Mouse (Mus musculus) E14TG2a.4 (cell line): ENCODE measurements around the gene Ppp1r1b.

Source experiments
- H3K27me3 ChIP-seq: 2 replicates; pipeline ENCODE4 v1.6.1; 2014; ENCODE audit warnings: low read length, control low read depth; ENCODE audit not compliant: insufficient read depth
- H3K36me3 ChIP-seq: 2 replicates; pipeline ENCODE4 v1.6.1; 2014; ENCODE audit warnings: low read length, control low read depth; ENCODE audit not compliant: insufficient read depth
- H3K4me1 ChIP-seq: replicated peaks from 2 replicates; pipeline ENCODE4 v1.6.1; 2014; ENCODE audit warnings: low read depth, low read length, control low read depth
- H3K4me3 ChIP-seq: replicated peaks from 2 replicates; pipeline ENCODE4 v1.5.1; 2014; ENCODE audit warnings: mild to moderate bottlenecking, low read length
- H3K9me3 ChIP-seq: 2 replicates; pipeline ENCODE4 v1.6.1; 2014; ENCODE audit warnings: low read length, control low read depth
- CTCF ChIP-seq: conservative IDR thresholded peaks from 2 replicates; pipeline ENCODE4 v1.5.1; 2014; ENCODE audit warnings: low read length
- NANOG ChIP-seq: IDR thresholded peaks from 2 replicates; pipeline ENCODE4 v1.6.1; 2014; ENCODE audit warnings: borderline replicate concordance, low read length, mixed read lengths
- POU5F1 ChIP-seq: IDR thresholded peaks from 2 replicates; pipeline ENCODE4 v1.6.1; 2014; ENCODE audit warnings: low read length, borderline replicate concordance

The Ppp1r1b gene

GRCm38 (mm10) chr11:98358161-98359083, 10.2 kb downstream of the Ppp1r1b start, which contains the start of gene Stard3:
Gene Stard3, plus strand, starts transcription at chr11:98358368.
- H3K4me3 ChIP-seq: peak within 1 kb of the TSS; percentile 87
- TF ChIP-seq NANOG (no peak), CTCF (no peak), POU5F1 (no peak)
- H3K27me3 ChIP-seq: peaks cover 14% of the 10 kb centered on the region
- H3K36me3 ChIP-seq: peaks cover 8% of the 10 kb centered on the region; the same call in 1 of the 2 replicates
- H3K9me3 ChIP-seq: no peaks in the 10 kb centered on the region
- H3K4me1 ChIP-seq: peaks cover 77% of the 10 kb centered on the region

GRCm38 (mm10) chr11:98360866-98361521, 12.8 kb downstream of the Ppp1r1b start:
- Histone ChIP-seq H3K27me3 (no peaks in the 10 kb centered on the region), H3K36me3 (peaks cover 8% of the 10 kb centered on the region; the same call in 1 of the 2 replicates), H3K4me3 (no peak overlapping the region), H3K4me1 (peaks cover 58% of the 10 kb centered on the region), H3K9me3 (no peaks in the 10 kb centered on the region)
- TF ChIP-seq NANOG: no peak
- TF ChIP-seq CTCF: no peak
- TF ChIP-seq POU5F1: no peak

- no peaks in the 10 kb centered on the region for H3K9me3 ChIP-seq
- H3K4me3 ChIP-seq: no peak overlapping the region
- no peak for TF ChIP-seq NANOG
- TF ChIP-seq POU5F1: no peak
- no peak for TF ChIP-seq CTCF
- H3K27me3 ChIP-seq: no peaks in the 10 kb centered on the region
- H3K36me3 ChIP-seq: peaks cover 8% of the 10 kb centered on the region; the same call in 1 of the 2 replicates
- peaks cover 49% of the 10 kb centered on the region for H3K4me1 ChIP-seq
Measured at GRCm38 (mm10) chr11:98363817-98364216, 15.6 kb downstream of the Ppp1r1b start.

DNA sequence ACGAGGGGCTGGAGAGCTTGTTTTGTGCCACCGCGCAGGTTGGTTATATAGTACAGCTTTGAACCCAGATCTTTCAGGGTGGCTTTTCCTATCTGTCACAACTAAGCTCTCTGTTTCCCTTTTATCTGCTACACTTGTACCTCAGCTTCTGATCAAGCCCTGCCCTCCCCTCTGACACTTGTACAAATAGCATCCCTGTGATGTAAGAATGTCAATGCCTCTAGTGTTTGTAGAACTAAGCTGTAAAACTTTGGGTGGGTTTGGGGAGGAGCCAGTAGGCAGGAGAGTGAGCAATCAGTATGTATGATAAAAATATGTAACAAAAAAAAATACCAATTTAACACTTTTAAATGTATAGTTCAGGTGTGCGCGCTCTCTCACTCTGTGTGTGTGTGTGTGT, 16.2 kb downstream of the Ppp1r1b start:
- Histone ChIP-seq H3K36me3 (peaks cover 8% of the 10 kb centered on the region; the same call in 1 of the 2 replicates), H3K4me1 (peaks cover 49% of the 10 kb centered on the region), H3K27me3 (no peaks in the 10 kb centered on the region), H3K9me3 (no peaks in the 10 kb centered on the region), H3K4me3 (no peak overlapping the region)
- no peak for TF ChIP-seq CTCF
- TF ChIP-seq POU5F1: no peak
- no peak for TF ChIP-seq NANOG

DNA sequence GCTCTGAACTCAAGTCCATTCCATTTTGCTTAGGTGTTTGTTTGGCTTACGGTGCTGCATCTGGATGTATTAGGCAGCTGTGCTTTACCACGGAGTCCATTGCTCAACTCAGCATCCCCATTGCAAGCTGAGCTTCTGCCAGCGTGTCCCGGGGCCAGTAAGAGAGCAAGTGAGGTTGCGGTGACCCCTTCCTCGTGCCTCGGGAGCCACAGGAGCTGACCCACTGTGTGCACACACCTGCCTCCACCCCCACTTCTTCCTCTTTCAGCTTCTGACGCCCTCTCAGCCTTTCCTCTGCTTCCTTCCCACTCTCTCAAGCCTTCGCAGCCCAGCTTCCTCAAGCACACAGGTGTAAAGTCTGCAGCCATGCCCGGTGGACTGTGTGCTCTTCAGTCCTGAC, 18.1 kb downstream of the Ppp1r1b start:
- 0 out of 2 replicates have a peak overlapping the region, but pooled peaks have one; percentile 13 for H3K4me3 ChIP-seq
- no peaks in the 10 kb centered on the region; the same call in 1 of the 2 replicates for H3K36me3 ChIP-seq
- peaks cover 56% of the 10 kb centered on the region for H3K4me1 ChIP-seq
- H3K9me3 ChIP-seq: no peaks in the 10 kb centered on the region
- TF ChIP-seq CTCF (no peak), POU5F1 (no peak), NANOG (no peak)
- no peaks in the 10 kb centered on the region for H3K27me3 ChIP-seq

GRCm38 (mm10) chr11:98367171-98367862, 19.1 kb downstream of the Ppp1r1b start:
- no peaks in the 10 kb centered on the region for H3K27me3 ChIP-seq
- H3K9me3 ChIP-seq: no peaks in the 10 kb centered on the region
- TF ChIP-seq NANOG (no peak), CTCF (no peak), POU5F1 (no peak)
- no peaks in the 10 kb centered on the region; the same call in 1 of the 2 replicates for H3K36me3 ChIP-seq
- no peak overlapping the region for H3K4me3 ChIP-seq
- peaks cover 56% of the 10 kb centered on the region for H3K4me1 ChIP-seq

DNA sequence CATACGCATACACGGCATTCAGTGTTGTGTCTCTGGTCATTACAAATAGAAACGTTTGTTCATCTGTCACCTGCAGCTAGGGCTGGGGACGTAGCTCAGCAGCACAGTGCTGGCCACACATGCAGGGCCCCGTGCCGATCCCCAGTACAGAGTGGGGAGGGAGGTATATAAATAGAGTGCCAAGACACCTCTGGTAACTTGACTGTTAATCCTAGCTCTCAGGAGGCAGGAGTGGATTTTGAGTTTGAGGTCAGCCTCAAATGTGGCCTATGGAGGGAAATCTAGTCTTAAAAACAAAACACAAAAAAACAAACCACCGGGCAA, 19.6 kb downstream of the Ppp1r1b start:
- peaks cover 57% of the 10 kb centered on the region for H3K4me1 ChIP-seq
- no peak for TF ChIP-seq CTCF
- no peak for TF ChIP-seq POU5F1
- TF ChIP-seq NANOG: no peak
- H3K9me3 ChIP-seq: no peaks in the 10 kb centered on the region
- H3K4me3 ChIP-seq: no peak overlapping the region
- peaks cover 3% of the 10 kb centered on the region; the same call in 1 of the 2 replicates for H3K36me3 ChIP-seq
- no peaks in the 10 kb centered on the region for H3K27me3 ChIP-seq

DNA sequence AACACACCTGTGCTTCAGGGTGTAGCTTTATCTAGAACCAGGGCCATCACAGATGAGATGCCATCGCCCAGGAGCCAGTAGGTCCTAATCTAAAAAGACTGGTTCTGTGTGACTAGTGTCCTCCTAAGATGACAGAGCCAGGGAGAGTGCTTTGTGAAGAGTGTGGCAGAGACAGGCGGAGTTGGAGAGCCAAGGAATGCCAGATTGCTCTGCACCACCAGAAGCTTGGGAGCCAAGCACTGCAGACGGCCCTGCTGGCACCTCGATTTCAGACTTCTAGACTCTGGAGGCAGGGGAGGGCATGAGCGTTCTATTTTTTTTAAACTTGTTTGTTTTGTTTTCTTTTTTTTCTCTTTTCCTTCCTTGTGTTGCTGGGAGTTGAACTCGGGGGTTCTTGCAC, 21.1 kb downstream of the Ppp1r1b start:
- no peaks in the 10 kb centered on the region for H3K27me3 ChIP-seq

More for the DNA sequence above, 21.1 kb downstream of the Ppp1r1b start:
- H3K4me1 ChIP-seq: peaks cover 52% of the 10 kb centered on the region
- peaks cover 11% of the 10 kb centered on the region for H3K36me3 ChIP-seq
- TF ChIP-seq NANOG: no peak
- no peak for TF ChIP-seq CTCF
- TF ChIP-seq POU5F1: no peak
- no peaks in the 10 kb centered on the region for H3K9me3 ChIP-seq
- no peak overlapping the region for H3K4me3 ChIP-seq
